12 mouse cellular contexts compared by ENCODE assay signal in the genomic region with DNA sequence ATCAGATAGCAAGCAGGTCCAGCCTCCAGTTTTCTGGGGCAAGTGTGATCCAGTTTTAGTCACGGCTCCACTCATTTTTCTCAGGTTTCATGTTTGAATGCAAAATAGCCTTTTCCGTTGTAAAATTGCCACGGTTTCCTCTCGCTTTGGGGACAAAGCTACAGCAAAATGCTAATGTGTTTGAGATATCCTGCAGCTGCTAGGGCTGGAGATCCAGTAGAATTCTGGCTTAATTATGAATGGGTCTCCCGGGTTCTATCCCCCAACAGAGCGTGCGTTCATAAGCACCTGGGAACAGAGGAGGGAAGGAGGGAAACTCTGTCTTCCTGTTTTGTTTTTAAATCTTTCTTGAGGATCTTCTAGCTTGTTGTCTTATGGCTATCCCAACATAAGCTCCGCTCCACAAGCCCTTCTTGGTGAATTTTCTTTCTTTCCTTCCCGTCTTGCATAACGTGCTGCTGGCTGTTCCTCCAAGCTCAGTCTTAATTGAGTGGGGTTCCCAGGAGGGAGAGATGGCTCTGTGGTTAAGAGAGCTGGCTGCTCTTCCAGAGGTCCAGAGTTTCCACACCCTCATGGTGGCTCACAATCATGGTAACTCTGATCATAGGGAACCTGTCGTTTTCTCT. TPM values are rescaled to one million over a fixed set of nuclear protein-coding genes. Genes with fewer than 3 reads are reported as not detected.
A peak's percentile ranks its signal among the peaks of the same experiment; 100 is the strongest.
DNase-seq lines count a peak whose midpoint lies in the region; ATAC-seq and TF ChIP-seq lines count a peak whose summit lies in the region.
"Had no signal": no experiment of that assay in that cellular context is flagged by ENCODE, and none has a peak within 500 bp of the region (broad histone marks: within the 10 kb centered on the region; RNA-seq: fewer than 3 reads in every experiment).

No protein-coding gene starts in this region.

- TF ChIP-seq EP300 in liver, postnatal 0 days (IDR thresholded peaks at IDR 0.05; ENCODE audit: low read depth) = no peak

- H3K36me3 ChIP-seq in heart, embryonic 12.5 days = no peaks in the 10 kb centered on the region
- no peaks in the 10 kb centered on the region for H3K36me3 ChIP-seq in liver, postnatal 0 days (replicated peaks; ENCODE audit: insufficient read depth, low read length)
- H3K36me3 ChIP-seq in forebrain, embryonic 12.5 days (replicated peaks) = no peaks in the 10 kb centered on the region

- no peaks in the 10 kb centered on the region for H3K9me3 ChIP-seq in heart, embryonic 12.5 days (replicated peaks)
- no peaks in the 10 kb centered on the region for H3K9me3 ChIP-seq in liver, postnatal 0 days (ENCODE audit: low read length)
- H3K9me3 ChIP-seq in forebrain, embryonic 12.5 days = no peaks in the 10 kb centered on the region

- no peak overlapping the region for H3K27ac ChIP-seq in heart, embryonic 12.5 days (ENCODE audit: poor library complexity, severe bottlenecking)
- peak overlapping the region; percentile 76 for H3K27ac ChIP-seq in liver, postnatal 0 days (ENCODE audit: low read depth)
- no peak overlapping the region for H3K27ac ChIP-seq in forebrain, embryonic 12.5 days

- peak; percentile 30 for DNase-seq in heart, adult 8-10 months (ENCODE audit: low spot score)
- DNase-seq in urinary bladder, postnatal 14 days (ENCODE audit: low spot score) = peak; percentile 6
- DNase-seq in urinary bladder, adult 2 months (ENCODE audit: low spot score) = no peak
- DNase-seq in liver, postnatal 0 days = no peak
- no peak for DNase-seq in adrenal gland, adult (ENCODE audit: inconsistent age in 2 of 2, low spot score in 1 of 2)
- DNase-seq in urinary bladder, postnatal 10 days (ENCODE audit: low spot score) = no peak
- DNase-seq: adrenal gland, postnatal 25 days; cerebellum, adult 9-10 months; kidney, postnatal 36 days had no signal

- H3K27me3 ChIP-seq in heart, embryonic 12.5 days (replicated peaks) = no peaks in the 10 kb centered on the region
- H3K27me3 ChIP-seq in liver, postnatal 0 days (ENCODE audit: insufficient read depth, low read length) = no peaks in the 10 kb centered on the region
- no peaks in the 10 kb centered on the region for H3K27me3 ChIP-seq in forebrain, embryonic 12.5 days

- no peak overlapping the region for H3K4me2 ChIP-seq in heart, embryonic 12.5 days
- H3K4me2 ChIP-seq in liver, postnatal 0 days (ENCODE audit: low read depth, low read length) = peak overlapping the region; percentile 61
- no peak overlapping the region for H3K4me2 ChIP-seq in forebrain, embryonic 12.5 days
- H3K4me2 ChIP-seq: midbrain, embryonic 11.5 days had no signal

- ATAC-seq in heart, embryonic 12.5 days (ENCODE audit: insufficient number of reproducible peaks, low FRiP score) = no peak
- no peak for ATAC-seq in liver, postnatal 0 days
- ATAC-seq in forebrain, embryonic 12.5 days (ENCODE audit: low FRiP score) = no peak

- no peak for TF ChIP-seq CTCF in liver, postnatal 0 days (IDR thresholded peaks at IDR 0.05; ENCODE audit: low read depth)

- 80% methylated on average over 11 of the region's 11 CpGs for WGBS in heart, embryonic 12.5 days
- 32% methylated on average over 11 of the region's 11 CpGs for WGBS in liver, postnatal 0 days (ENCODE audit: insufficient replicate concordance)
- WGBS in forebrain, embryonic 12.5 days = 85% methylated on average over 11 of the region's 11 CpGs

- no peak overlapping the region for H3K4me3 ChIP-seq in heart, embryonic 12.5 days
- peak overlapping the region; percentile 45 for H3K4me3 ChIP-seq in liver, postnatal 0 days (ENCODE audit: low read depth, low read length)
- H3K4me3 ChIP-seq in forebrain, embryonic 12.5 days (replicated peaks) = no peak overlapping the region

- peaks cover 27% of the 10 kb centered on the region for H3K4me1 ChIP-seq in heart, embryonic 12.5 days (replicated peaks)
- H3K4me1 ChIP-seq in liver, postnatal 0 days (ENCODE audit: insufficient read depth) = peaks cover 7% of the 10 kb centered on the region; the same call in 1 of the 2 replicates
- H3K4me1 ChIP-seq in forebrain, embryonic 12.5 days = no peaks in the 10 kb centered on the region

- H3K9ac ChIP-seq in heart, embryonic 12.5 days = no peak overlapping the region
- peak overlapping the region; percentile 39 for H3K9ac ChIP-seq in liver, postnatal 0 days (replicated peaks)
- H3K9ac ChIP-seq in forebrain, embryonic 12.5 days = no peak overlapping the region

RNA-seq across cellular contexts. Expression of a gene that starts 2.3 kb away (rescaled TPM):
- under 1 TPM in 3 of 4 experiments, not detected in 1; 0.22 to 0.78 (median 0.22) TPM for total RNA-seq in heart, adult 8-10 months (2022)
- polyA plus RNA-seq in heart, embryonic 12.5 days (2016; fragmentation: Nextera tagmentation; extraction: Ambion mirVana) = 0.20 TPM in 1 of 2 replicates, not detected in the other
- polyA plus RNA-seq in urinary bladder, adult 2 months (2012; rRNA removed) = 0.18 and 0.21 TPM in 2 replicates
- polyA plus RNA-seq in liver, postnatal 0 days (2015; fragmentation: Nextera tagmentation; extraction: Ambion mirVana) = 3.1 and 3.2 TPM in 2 replicates
- 0.24 TPM in 1 of 2 replicates, not detected in the other for polyA plus RNA-seq in forebrain, embryonic 12.5 days (2016; fragmentation: Nextera tagmentation; extraction: Ambion mirVana)

Comparison
In these comparisons a context has a peak if more than half of its experiments do, and no peak if none do; other contexts are left out.
1. DNase-seq: peak in heart, adult 8-10 months (single experiment) and urinary bladder, postnatal 14 days (single experiment); none in urinary bladder, adult 2 months (single experiment), liver, postnatal 0 days (single experiment), adrenal gland, adult (0 of 2) and urinary bladder, postnatal 10 days (single experiment).